Mouse (Mus musculus): ENCODE data around the gene Rxra. TPM values are rescaled to one million over a fixed set of nuclear protein-coding genes. Genes with fewer than 3 reads are reported as not detected.
A peak's percentile ranks its signal among the peaks of the same experiment; 100 is the strongest.

The Rxra gene
- total and polyA plus RNA-seq, 2 experiments from 2014 or later, result 2.3 to 20.2 TPM

- H3K9ac ChIP-seq (replicated peaks; ENCODE audit: low read length, poor library complexity, severe bottlenecking), result no peak overlapping the region
- no peaks in the 10 kb centered on the region for H3K27me3 ChIP-seq (ENCODE audit: insufficient read depth, low read length)
- no peak overlapping the region for H3K27ac ChIP-seq (ENCODE audit: low read depth, low read length)
- DNase-seq (ENCODE audit: low spot score), result no peak
- H3K9me3 ChIP-seq (ENCODE audit: low read length), result no peaks in the 10 kb centered on the region
- no peak overlapping the region for H3K4me3 ChIP-seq (ENCODE audit: low read depth, low read length)
- H3K4me1 ChIP-seq (ENCODE audit: insufficient read depth, low read length), result no peaks in the 10 kb centered on the region
- ATAC-seq (ENCODE audit: low FRiP score), result no peak
- no peak overlapping the region for H3K4me2 ChIP-seq (ENCODE audit: low read depth, low read length, poor library complexity, severe bottlenecking)
- 98% methylated on average over 4 of the region's 4 CpGs for WGBS
- TF ChIP-seq CTCF (IDR thresholded peaks at IDR 0.05), result no peak
- no peaks in the 10 kb centered on the region for H3K36me3 ChIP-seq (ENCODE audit: insufficient read depth, low read length)
Measured at GRCm38 (mm10) chr2:27721611-27722010, 45.4 kb downstream of the Rxra start.

GRCm38 (mm10) chr2:27724729-27725316, 48.6 kb downstream of the Rxra start:
- 92% methylated on average over 9 of the region's 9 CpGs for WGBS
- no peak for TF ChIP-seq CTCF (IDR thresholded peaks at IDR 0.05)
- no peaks in the 10 kb centered on the region for H3K36me3 ChIP-seq (ENCODE audit: insufficient read depth, low read length)
- no peak overlapping the region for H3K27ac ChIP-seq (ENCODE audit: low read depth, low read length)
- no peaks in the 10 kb centered on the region for H3K9me3 ChIP-seq (ENCODE audit: low read length)
- H3K27me3 ChIP-seq (ENCODE audit: insufficient read depth, low read length), result no peaks in the 10 kb centered on the region
- no peaks in the 10 kb centered on the region for H3K4me1 ChIP-seq (ENCODE audit: insufficient read depth, low read length)
- ATAC-seq (ENCODE audit: low FRiP score) (no peak), DNase-seq (ENCODE audit: low spot score) (no peak)
- H3K9ac ChIP-seq (replicated peaks; ENCODE audit: low read length, poor library complexity, severe bottlenecking), result no peak overlapping the region
- H3K4me3 ChIP-seq (ENCODE audit: low read depth, low read length), result no peak overlapping the region
- H3K4me2 ChIP-seq (ENCODE audit: low read depth, low read length, poor library complexity, severe bottlenecking), result no peak overlapping the region

DNA sequence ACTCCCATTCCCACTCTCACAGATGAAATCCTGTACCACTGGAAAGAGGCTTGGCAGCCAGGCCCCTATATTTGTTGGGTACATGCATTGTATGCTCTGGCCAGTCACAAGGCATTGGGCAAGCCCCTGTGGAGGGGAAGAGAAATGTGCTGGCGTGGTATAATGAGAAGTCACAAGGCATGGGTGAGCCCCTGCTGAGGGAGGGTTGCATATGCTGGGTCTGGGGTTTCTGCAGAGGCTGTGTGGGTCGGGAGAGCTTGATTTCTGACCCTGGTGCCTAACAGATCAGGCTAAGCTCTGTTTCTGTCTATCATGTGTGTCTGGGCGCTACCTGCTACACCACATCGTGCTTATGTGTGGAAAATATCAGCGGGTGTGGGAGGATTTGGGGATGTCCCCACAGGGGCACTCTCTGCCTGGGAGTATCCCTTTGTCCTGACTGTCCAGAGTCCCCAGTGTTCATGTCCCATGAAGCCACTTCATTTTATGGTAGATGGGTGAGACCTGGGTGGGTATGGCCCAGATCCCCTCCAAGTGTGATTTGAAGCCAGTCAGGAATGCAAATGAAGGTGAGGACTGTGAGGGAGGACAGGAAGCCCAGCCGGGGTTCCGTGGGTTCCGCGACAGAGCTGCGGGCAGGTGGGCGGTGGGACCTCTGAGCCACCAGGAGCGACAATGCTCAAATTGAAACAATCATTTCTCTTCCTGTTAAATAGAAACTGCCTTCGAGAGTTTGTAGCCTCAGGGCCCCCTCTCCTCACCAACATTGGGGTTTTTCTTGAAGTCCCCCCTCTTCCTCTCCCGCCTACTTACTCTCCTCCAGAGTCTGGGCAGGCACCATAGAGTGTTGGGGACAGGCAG, 52.0 kb downstream of the Rxra start:
- no peak overlapping the region for H3K4me2 ChIP-seq (ENCODE audit: low read depth, low read length, poor library complexity, severe bottlenecking)
- H3K27ac ChIP-seq (ENCODE audit: low read depth, low read length), result no peak overlapping the region
- no peak overlapping the region for H3K4me3 ChIP-seq (ENCODE audit: low read depth, low read length)
- DNase-seq (ENCODE audit: low spot score) (no peak), ATAC-seq (ENCODE audit: low FRiP score) (no peak)
- H3K36me3 ChIP-seq (ENCODE audit: insufficient read depth, low read length), result no peaks in the 10 kb centered on the region
- no peak overlapping the region for H3K9ac ChIP-seq (replicated peaks; ENCODE audit: low read length, poor library complexity, severe bottlenecking)
- no peak for TF ChIP-seq CTCF (IDR thresholded peaks at IDR 0.05)
- 0 out of 2 replicates have a peak, but pooled peaks cover 5% of the 10 kb centered on the region for H3K4me1 ChIP-seq (ENCODE audit: insufficient read depth, low read length)
- H3K27me3 ChIP-seq (ENCODE audit: insufficient read depth, low read length), result no peaks in the 10 kb centered on the region
- no peaks in the 10 kb centered on the region for H3K9me3 ChIP-seq (ENCODE audit: low read length)
- 69% methylated on average over 13 of the region's 14 CpGs for WGBS

- no peak for DNase-seq (ENCODE audit: low spot score)
- H3K4me1 ChIP-seq (ENCODE audit: insufficient read depth, low read length), result 0 out of 2 replicates have a peak, but pooled peaks cover 5% of the 10 kb centered on the region
- TF ChIP-seq CTCF (IDR thresholded peaks at IDR 0.05), result no peak
- no peak overlapping the region for H3K4me2 ChIP-seq (ENCODE audit: low read depth, low read length, poor library complexity, severe bottlenecking)
- no peak overlapping the region for H3K4me3 ChIP-seq (ENCODE audit: low read depth, low read length)
- H3K27me3 ChIP-seq (ENCODE audit: insufficient read depth, low read length), result no peaks in the 10 kb centered on the region
- ATAC-seq (ENCODE audit: low FRiP score), result no peak
- H3K36me3 ChIP-seq (ENCODE audit: insufficient read depth, low read length), result no peaks in the 10 kb centered on the region
- 85% methylated on average over 4 of the region's 4 CpGs for WGBS
- H3K9ac ChIP-seq (replicated peaks; ENCODE audit: low read length, poor library complexity, severe bottlenecking), result no peak overlapping the region
- H3K9me3 ChIP-seq (ENCODE audit: low read length), result no peaks in the 10 kb centered on the region
- H3K27ac ChIP-seq (ENCODE audit: low read depth, low read length), result no peak overlapping the region
Measured at GRCm38 (mm10) chr2:27729009-27729408, 52.8 kb downstream of the Rxra start.

DNA sequence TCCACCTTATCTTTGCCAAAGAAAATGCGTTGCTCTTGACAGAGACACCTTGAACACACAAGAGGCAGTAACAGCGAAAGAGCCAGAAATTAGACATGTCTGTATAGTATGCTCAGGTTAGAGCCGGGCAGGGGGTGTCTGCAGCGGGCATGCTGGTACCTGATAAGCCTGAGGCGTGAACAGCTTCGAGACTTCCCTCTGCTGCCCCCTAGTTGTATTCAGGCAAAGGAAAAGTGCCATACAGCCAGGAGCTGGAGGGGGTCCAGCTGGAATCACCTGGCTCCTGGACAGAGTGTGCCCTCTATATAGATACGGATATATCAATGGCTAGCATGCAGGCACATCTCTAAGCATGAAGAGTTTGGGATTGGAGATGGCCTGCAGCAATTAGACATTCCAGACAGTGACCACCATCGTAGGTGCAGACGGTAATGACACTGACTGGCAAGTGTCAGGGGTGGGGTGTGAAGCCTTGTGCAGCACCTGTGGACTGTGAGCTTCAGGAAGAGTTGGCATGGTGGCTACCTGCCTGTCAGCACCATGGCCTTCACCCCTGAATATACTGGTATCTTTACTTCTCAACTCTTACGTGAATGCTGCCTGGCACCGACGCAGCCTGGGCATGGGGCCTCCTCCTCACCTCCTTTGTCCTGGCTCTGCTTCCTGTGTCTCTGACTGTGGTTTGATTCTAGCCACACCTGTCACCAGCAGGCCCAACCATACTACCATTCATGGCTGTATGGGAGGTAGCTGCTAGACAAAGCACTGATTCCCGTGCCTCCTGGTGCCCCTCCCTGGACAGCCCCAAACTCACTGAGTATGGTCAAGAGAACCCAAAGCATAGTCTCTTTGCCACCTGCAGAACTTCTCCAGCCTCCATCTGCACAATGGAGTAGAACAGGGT, 54.0 kb downstream of the Rxra start:
- Histone ChIP-seq H3K27me3 (ENCODE audit: insufficient read depth, low read length) (no peaks in the 10 kb centered on the region), H3K4me1 (ENCODE audit: insufficient read depth, low read length) (0 out of 2 replicates have a peak, but pooled peaks cover 5% of the 10 kb centered on the region), H3K9me3 (ENCODE audit: low read length) (no peaks in the 10 kb centered on the region), H3K4me3 (ENCODE audit: low read depth, low read length) (no peak overlapping the region), H3K4me2 (ENCODE audit: low read depth, low read length, poor library complexity, severe bottlenecking) (no peak overlapping the region), H3K9ac (replicated peaks; ENCODE audit: low read length, poor library complexity, severe bottlenecking) (no peak overlapping the region), H3K36me3 (ENCODE audit: insufficient read depth, low read length) (no peaks in the 10 kb centered on the region), H3K27ac (ENCODE audit: low read depth, low read length) (no peak overlapping the region)
- WGBS, result 67% methylated on average over 13 of the region's 13 CpGs
- DNase-seq (ENCODE audit: low spot score) (peak; percentile 72), ATAC-seq (ENCODE audit: low FRiP score) (no peak)
- TF ChIP-seq CTCF (IDR thresholded peaks at IDR 0.05), result peak; percentile 69
